Mouse (Mus musculus) hindbrain, embryonic 14.5 days (tissue): ENCODE results near the gene Ncln. TPM values are rescaled to one million over a fixed set of nuclear protein-coding genes. Genes with fewer than 3 reads are reported as not detected.

ENCODE experiments used
- ATAC-seq: fragments of 200-750 bp; cut with Nextera tagmentation; 2 replicates; pipeline ENCODE4 v1.8.0; 2017; ENCODE audit warnings: moderate number of reproducible peaks, mild to moderate bottlenecking, moderate TSS enrichment, moderate library complexity; ENCODE audit not compliant: low FRiP score
- DNase-seq: peaks from one replicate; pipeline ENCODE4 v3.0.0-alpha.2; 2015; ENCODE audit warnings: low spot score
- H3K27ac ChIP-seq: fragments of 300-500 bp; sonication (generic); 2 replicates; pipeline ENCODE4 v1.5.1; 2014; ENCODE audit warnings: mild to moderate bottlenecking, moderate library complexity
- H3K27me3 ChIP-seq: fragments of 300-500 bp; sonication (generic); 2 replicates; pipeline ENCODE4 v1.6.1; 2014; ENCODE audit warnings: mild to moderate bottlenecking, low read length, mixed read lengths; ENCODE audit not compliant: control insufficient read depth, insufficient read depth
- H3K36me3 ChIP-seq: fragments of 300-500 bp; sonication (generic); replicated peaks from 2 replicates; pipeline ENCODE4 v1.6.1; 2014; ENCODE audit not compliant: control insufficient read depth, insufficient read depth
- H3K4me1 ChIP-seq: fragments of 300-500 bp; sonication (generic); replicated peaks from 2 replicates; pipeline ENCODE4 v1.6.1; 2014; ENCODE audit warnings: antibody characterized with exemption, low read length, mixed read lengths; ENCODE audit not compliant: control insufficient read depth, insufficient read depth
- H3K4me2 ChIP-seq: fragments of 300-500 bp; sonication (generic); replicated peaks from 2 replicates; pipeline ENCODE4 v1.6.1; 2014; ENCODE audit warnings: mild to moderate bottlenecking, moderate library complexity
- H3K4me3 ChIP-seq: fragments of 300-500 bp; sonication (generic); replicated peaks from 2 replicates; pipeline ENCODE4 v1.5.1; 2014; ENCODE audit warnings: mild to moderate bottlenecking, low read length
- H3K9ac ChIP-seq: fragments of 300-500 bp; sonication (generic); 2 replicates; pipeline ENCODE4 v1.6.1; 2014
- H3K9me3 ChIP-seq: fragments of 300-500 bp; sonication (generic); 2 replicates; pipeline ENCODE4 v1.6.1; 2016; ENCODE audit warnings: low read length; ENCODE audit not compliant: control insufficient read depth
- WGBS: fragments of 180-500 bp; shearing (Covaris S2); extraction: QIAGEN DNeasy Blood & Tissue Kit; methylation state at CpG from one replicate; pipeline ENCODE4 v1.1.7; 2014; 5-methylcytosine and 5-hydroxymethylcytosine counted together
- polyA plus RNA-seq: library from polyadenylated mRNA; unstranded; fragments of >200 nt; fragmentation: Nextera tagmentation; extraction: Ambion mirVana; gene quantifications from 2 replicates; pipeline ENCODE4 v1.2.1, GENCODE M21; 2014

Ncln gene
- 53.8 and 59.0 TPM in 2 replicates for polyA plus RNA-seq

GRCm38 (mm10) chr10:81496264-81496901 is at the start of gene Ncln:
TSS of gene Ncln (minus strand) at chr10:81496392.
- WGBS, result under 1% methylated on average over 45 of the region's 45 CpGs
- no peaks in the 10 kb centered on the region for H3K27me3 ChIP-seq
- DNase-seq (peak; percentile 97), ATAC-seq (peak; percentile 96)
- peak within 1 kb of the TSS; percentile 81 for H3K4me3 ChIP-seq
- peak within 1 kb of the TSS; percentile 67 for H3K27ac ChIP-seq
- H3K9ac ChIP-seq, result peak within 1 kb of the TSS; percentile 75
- no peaks in the 10 kb centered on the region for H3K9me3 ChIP-seq
- H3K4me1 ChIP-seq, result peaks cover 16% of the 10 kb centered on the region
- peak within 1 kb of the TSS; percentile 86 for H3K4me2 ChIP-seq
- H3K36me3 ChIP-seq, result peaks cover 15% of the 10 kb centered on the region

- peak; percentile 99 for DNase-seq
- peak; percentile 97 for ATAC-seq
- WGBS, result under 1% methylated on average over 56 of the region's 59 CpGs
Measured at GRCm38 (mm10) chr10:81545161-81545747, 49.1 kb upstream of the Ncln start, which contains the start of gene Gna11. TSS of gene Gna11 (minus strand) at chr10:81545190.

DNA sequence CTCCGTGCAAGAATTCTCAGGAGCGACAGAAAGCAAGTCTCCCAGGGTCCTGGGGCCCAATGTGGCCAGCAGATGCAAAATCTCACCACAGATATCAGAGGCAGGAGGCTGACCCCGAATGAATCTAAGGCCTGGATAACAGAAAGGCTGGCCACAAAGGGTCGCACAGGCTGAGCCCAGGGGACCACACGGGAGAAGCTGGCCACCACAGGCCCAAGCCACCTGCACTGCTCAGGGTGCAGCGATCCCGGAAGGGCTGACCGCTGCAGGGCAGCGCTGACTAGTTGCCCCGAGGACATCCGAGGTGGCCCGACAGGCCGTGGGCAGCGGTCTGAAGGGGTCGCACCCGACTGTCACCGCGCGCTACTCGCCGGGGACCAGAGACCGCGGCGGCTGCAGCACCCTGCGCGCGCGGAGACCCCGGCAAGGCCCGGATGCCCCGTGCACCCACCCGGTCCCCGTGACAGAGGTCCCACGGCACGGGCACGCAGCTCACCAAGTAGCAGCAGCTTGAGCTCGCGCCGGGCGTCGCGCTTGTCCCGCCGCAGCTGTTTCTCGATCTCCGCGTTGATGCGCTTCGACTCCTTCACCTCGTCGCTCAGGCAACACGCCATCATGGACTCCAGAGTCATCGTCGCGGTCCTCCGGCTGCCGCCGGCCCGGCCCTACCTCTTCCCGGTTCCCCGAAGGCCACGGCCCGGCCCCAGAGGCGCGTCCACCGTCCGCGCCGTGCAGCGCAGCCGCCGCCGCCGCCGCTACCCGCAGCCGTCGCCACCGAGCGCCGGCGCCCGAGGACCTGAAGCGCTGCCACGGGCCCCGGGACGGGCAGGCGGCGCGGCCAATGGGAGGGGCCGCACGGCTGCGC is 48.3 kb upstream of the Ncln start:
- peaks cover 18% of the 10 kb centered on the region for H3K4me1 ChIP-seq
- WGBS, result under 1% methylated on average over 85 of the region's 93 CpGs
- H3K4me3 ChIP-seq, result peak overlapping the region; percentile 89
- ATAC-seq (peak; percentile 28), DNase-seq (peak; percentile 38)
- H3K36me3 ChIP-seq, result no peaks in the 10 kb centered on the region; the same call in 1 of the 2 replicates
- H3K27me3 ChIP-seq, result no peaks in the 10 kb centered on the region
- peak overlapping the region; percentile 95 for H3K4me2 ChIP-seq
- H3K9ac ChIP-seq, result peak overlapping the region; percentile 96
- H3K9me3 ChIP-seq, result no peaks in the 10 kb centered on the region
- H3K27ac ChIP-seq, result peak overlapping the region; percentile 87

More at GRCm38 (mm10) chr10:81545161-81545747, 49.1 kb upstream of the Ncln start, which contains the start of gene Gna11:
- no peaks in the 10 kb centered on the region for H3K9me3 ChIP-seq
- no peaks in the 10 kb centered on the region for H3K36me3 ChIP-seq
- H3K27me3 ChIP-seq, result no peaks in the 10 kb centered on the region
- H3K4me1 ChIP-seq, result peaks cover 18% of the 10 kb centered on the region
- H3K4me3 ChIP-seq, result peak within 1 kb of the TSS; percentile 89
- peak within 1 kb of the TSS; percentile 87 for H3K27ac ChIP-seq
- peak within 1 kb of the TSS; percentile 96 for H3K9ac ChIP-seq
- H3K4me2 ChIP-seq, result peak within 1 kb of the TSS; percentile 95

DNA sequence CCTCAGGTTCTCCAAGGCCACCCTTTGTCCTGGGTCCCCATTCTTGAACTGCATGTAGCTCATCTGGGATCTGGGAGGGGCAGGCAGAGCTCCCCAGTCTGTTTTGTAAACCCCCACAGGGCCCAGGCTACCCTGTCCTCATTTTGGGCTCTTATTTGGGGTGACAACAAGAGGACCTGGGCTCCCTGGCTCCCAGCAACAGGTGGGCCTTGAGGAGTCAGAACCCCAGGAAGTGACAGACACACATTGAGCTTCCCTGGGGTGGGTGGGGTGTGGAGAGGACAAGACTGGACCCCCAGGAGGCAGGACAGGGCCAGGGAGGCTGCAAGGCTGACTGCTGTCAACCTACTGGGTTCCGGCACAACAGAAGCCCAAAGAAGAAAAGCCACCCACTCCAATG is 47.4 kb upstream of the Ncln start:
- no peaks in the 10 kb centered on the region for H3K27me3 ChIP-seq
- no peak overlapping the region for H3K27ac ChIP-seq
- no peak for ATAC-seq
- no peaks in the 10 kb centered on the region; the same call in 1 of the 2 replicates for H3K36me3 ChIP-seq
- no peaks in the 10 kb centered on the region for H3K9me3 ChIP-seq
- peaks cover 18% of the 10 kb centered on the region for H3K4me1 ChIP-seq
- H3K4me3 ChIP-seq, result peak overlapping the region; percentile 89
- WGBS, result 81% methylated on average over 1 of the region's 1 CpGs
- peak overlapping the region; percentile 95 for H3K4me2 ChIP-seq
- peak overlapping the region; percentile 96 for H3K9ac ChIP-seq
- no peak for DNase-seq

DNA sequence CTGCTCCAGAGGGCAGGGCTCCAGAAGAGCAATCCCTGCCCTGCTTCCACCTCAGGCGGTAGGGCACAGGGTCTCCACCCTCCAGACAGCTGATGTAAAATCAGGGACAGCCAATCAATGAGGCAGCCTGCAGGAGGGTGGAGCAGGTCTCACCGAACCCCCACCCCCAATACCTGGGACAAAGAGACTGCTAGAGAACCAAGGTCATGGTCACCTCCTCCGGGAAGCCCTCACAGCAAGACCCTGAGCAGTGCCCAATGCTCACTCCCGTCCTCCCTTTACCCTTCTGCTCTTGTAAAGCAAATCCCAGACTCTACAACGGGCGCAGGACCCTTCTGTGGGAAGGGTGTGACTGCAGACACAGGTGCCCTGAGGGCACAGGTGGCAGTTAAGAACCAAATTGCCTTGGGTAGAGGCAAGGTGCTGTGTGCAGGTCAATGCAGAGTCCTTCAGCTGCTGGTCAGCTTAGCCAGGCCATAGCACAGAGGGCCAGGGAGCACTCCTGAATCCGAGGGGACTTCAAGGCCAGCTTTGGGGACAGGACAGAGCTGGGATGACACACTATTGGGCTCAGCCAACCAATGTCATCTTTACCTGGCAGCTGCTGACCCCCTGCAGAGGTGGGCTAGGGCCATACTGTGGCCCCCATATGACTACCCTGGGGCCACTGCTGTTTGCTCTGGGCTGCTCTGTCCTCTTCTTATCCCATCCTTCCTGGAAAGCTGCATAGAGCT is 46.7 kb upstream of the Ncln start:
- Histone ChIP-seq H3K9me3 (no peaks in the 10 kb centered on the region), H3K4me2 (peak overlapping the region; percentile 95), H3K4me1 (peaks cover 18% of the 10 kb centered on the region), H3K27me3 (no peaks in the 10 kb centered on the region), H3K27ac (no peak overlapping the region), H3K4me3 (peak overlapping the region; percentile 89), H3K36me3 (no peaks in the 10 kb centered on the region; the same call in 1 of the 2 replicates), H3K9ac (peak overlapping the region; percentile 96; the same call in 1 of the 2 replicates)
- 72% methylated on average over 7 of the region's 7 CpGs for WGBS
- DNase-seq, result no peak
- ATAC-seq, result no peak

DNA sequence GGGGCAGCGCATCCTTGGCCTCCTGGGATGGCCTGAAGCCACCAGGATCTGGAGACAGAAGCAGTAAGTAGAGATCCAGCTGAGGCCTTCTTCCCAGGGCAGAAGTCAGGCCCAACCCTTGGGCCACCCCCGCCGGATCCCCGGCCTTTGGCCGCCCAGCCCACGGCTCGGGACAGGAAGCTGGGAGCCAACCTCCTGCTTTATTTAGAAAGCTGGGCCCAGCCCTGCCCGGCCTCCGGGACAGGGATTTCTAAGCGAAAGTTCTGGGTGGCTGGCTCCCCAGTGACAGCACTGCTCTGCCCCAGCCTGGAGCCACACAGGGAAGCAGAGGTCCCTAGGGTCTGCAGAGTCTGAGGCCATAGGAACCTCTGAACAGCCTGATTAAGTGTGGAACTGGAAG is 45.6 kb upstream of the Ncln start:
- Histone ChIP-seq H3K4me3 (no peak overlapping the region), H3K4me1 (peaks cover 18% of the 10 kb centered on the region), H3K36me3 (no peaks in the 10 kb centered on the region; the same call in 1 of the 2 replicates), H3K9me3 (no peaks in the 10 kb centered on the region), H3K27ac (no peak overlapping the region), H3K27me3 (no peaks in the 10 kb centered on the region), H3K4me2 (0 out of 2 replicates have a peak overlapping the region, but pooled peaks have one; percentile 10), H3K9ac (peak overlapping the region; percentile 5; the same call in 1 of the 2 replicates)
- WGBS, result 81% methylated on average over 10 of the region's 10 CpGs
- DNase-seq (no peak), ATAC-seq (no peak)

DNA sequence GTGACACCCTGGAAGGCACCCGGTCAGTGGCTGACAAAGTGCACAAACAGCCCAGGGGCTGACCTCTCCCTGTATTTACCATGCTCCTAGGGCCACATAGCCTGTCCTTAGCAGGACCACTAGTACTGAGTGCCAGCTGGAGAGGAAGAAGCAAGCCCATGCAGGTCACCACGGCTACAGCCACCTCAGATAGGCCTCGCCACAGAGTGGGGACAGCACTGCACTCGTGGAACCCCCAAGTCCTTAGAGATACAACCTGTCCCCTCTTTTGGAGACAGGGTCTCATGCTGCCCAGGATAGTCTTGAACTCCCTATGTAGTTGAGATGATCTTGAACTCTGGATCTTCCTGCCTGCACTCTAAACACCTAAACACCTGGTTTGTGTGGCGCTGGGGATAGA is 45.2 kb upstream of the Ncln start:
- H3K27ac ChIP-seq, result no peak overlapping the region
- no peak overlapping the region for H3K4me3 ChIP-seq
- H3K36me3 ChIP-seq, result no peaks in the 10 kb centered on the region; the same call in 1 of the 2 replicates
- ATAC-seq (no peak), DNase-seq (no peak)
- H3K9me3 ChIP-seq, result no peaks in the 10 kb centered on the region
- whole genome bisulfite sequencing, result 86% methylated on average over 5 of the region's 5 CpGs
- peaks cover 18% of the 10 kb centered on the region for H3K4me1 ChIP-seq
- H3K9ac ChIP-seq, result peak overlapping the region; percentile 5; the same call in 1 of the 2 replicates
- H3K27me3 ChIP-seq, result no peaks in the 10 kb centered on the region
- H3K4me2 ChIP-seq, result no peak overlapping the region

GRCm38 (mm10) chr10:81538321-81539048 is 42.3 kb upstream of the Ncln start:
- 91% methylated on average over 3 of the region's 3 CpGs for WGBS
- Histone ChIP-seq H3K9ac (no peak overlapping the region), H3K27ac (no peak overlapping the region), H3K4me2 (no peak overlapping the region), H3K4me3 (no peak overlapping the region), H3K4me1 (peaks cover 12% of the 10 kb centered on the region), H3K27me3 (no peaks in the 10 kb centered on the region), H3K9me3 (no peaks in the 10 kb centered on the region), H3K36me3 (peaks cover 10% of the 10 kb centered on the region)
- DNase-seq (no peak), ATAC-seq (no peak)
